8 mouse cellular contexts compared by ENCODE assay signal in genomic region chr2:112239212-112239934, GRCm38 (mm10). TPM values are rescaled to one million over a fixed set of nuclear protein-coding genes. Genes with fewer than 3 reads are reported as not detected.
DNase-seq lines count a peak whose midpoint lies in the region; ATAC-seq lines count a peak whose summit lies in the region.

Lpcat4 (plus strand) TSS chr2:112239468.

- H3K27ac ChIP-seq in hindbrain, embryonic 14.5 days = peak within 1 kb of the TSS; percentile 99

- peak within 1 kb of the TSS; percentile 89 for H3K4me2 ChIP-seq in hindbrain, embryonic 14.5 days (replicated peaks)

- peak within 1 kb of the TSS; percentile 95 for H3K4me3 ChIP-seq in hindbrain, embryonic 14.5 days (replicated peaks; ENCODE audit: low read length)

- peak within 1 kb of the TSS; percentile 97 for H3K9ac ChIP-seq in hindbrain, embryonic 14.5 days

- ATAC-seq in hindbrain, embryonic 14.5 days (ENCODE audit: low FRiP score) = peak; percentile 90

- no peaks in the 10 kb centered on the region for H3K27me3 ChIP-seq in hindbrain, embryonic 14.5 days (ENCODE audit: control insufficient read depth, insufficient read depth, low read length)

- DNase-seq in R1 (ENCODE audit: low read depth, low spot score) = peak; percentile 84
- peak; percentile 97 for DNase-seq in cerebellum, postnatal 14 days
- peak; percentile 85 to 91 for DNase-seq in frontal cortex, postnatal 25 days (ENCODE audit: low spot score in 2 of 2)
- peak; percentile 96 for DNase-seq in hindbrain, embryonic 14.5 days (ENCODE audit: low spot score)
- DNase-seq in layer of hippocampus, postnatal 36 days = peak; percentile 85 to 88
- peak; percentile 86 for DNase-seq in lung, postnatal 25 days (ENCODE audit: low spot score)
- peak; percentile 94 for DNase-seq in retina, embryonic 14.5 days (ENCODE audit: low spot score)
- DNase-seq in thymus, postnatal 4 days = peak; percentile 94

- peaks cover 19% of the 10 kb centered on the region for H3K36me3 ChIP-seq in hindbrain, embryonic 14.5 days (replicated peaks; ENCODE audit: control insufficient read depth, insufficient read depth)

- WGBS in hindbrain, embryonic 14.5 days = under 1% methylated on average over 80 of the region's 94 CpGs

- H3K9me3 ChIP-seq in hindbrain, embryonic 14.5 days (ENCODE audit: control insufficient read depth, low read length) = no peaks in the 10 kb centered on the region

- peaks cover 15% of the 10 kb centered on the region; the same call in 1 of the 2 replicates for H3K4me1 ChIP-seq in hindbrain, embryonic 14.5 days (replicated peaks; ENCODE audit: control insufficient read depth, insufficient read depth, low read length)

RNA-seq across cellular contexts. Expression of gene Lpcat4, which starts in this region (rescaled TPM):
- polyA plus RNA-seq in hindbrain, embryonic 14.5 days (2014; fragmentation: Nextera tagmentation; extraction: Ambion mirVana) = 22.0 and 23.1 TPM in 2 replicates
- total RNA-seq in layer of hippocampus, postnatal 36 days (2021) = 10 to 100 TPM; 76.7 to 82.7 TPM

Comparison
In these comparisons a context has a peak if more than half of its experiments do, and no peak if none do; other contexts are left out.
1. Peak in every context shown above with its lines: DNase-seq, ATAC-seq, H3K4me3 ChIP-seq and H3K27ac ChIP-seq.